Mouse (Mus musculus) spleen, postnatal 36 days (tissue): ENCODE data around the gene Crybb3.

Source experiments
- DNase-seq, 2 experiments: peaks; one replicate each; pipeline ENCODE4 v3.0.0; 2022; ENCODE audit warnings: low spot score in 2 of 2, mixed read lengths in 1 of 2

Gene Crybb3

GRCm38 (mm10) chr5:113045511-113046273 is 35.7 kb downstream of the Crybb3 start:
- no peak for DNase-seq

GRCm38 (mm10) chr5:113043531-113043930 is 37.9 kb downstream of the Crybb3 start:
- no peak for DNase-seq

GRCm38 (mm10) chr5:113041567-113042071 is 39.8 kb downstream of the Crybb3 start:
- DNase-seq = no peak

GRCm38 (mm10) chr5:113040776-113041175 is 40.6 kb downstream of the Crybb3 start:
- DNase-seq = no peak

DNA sequence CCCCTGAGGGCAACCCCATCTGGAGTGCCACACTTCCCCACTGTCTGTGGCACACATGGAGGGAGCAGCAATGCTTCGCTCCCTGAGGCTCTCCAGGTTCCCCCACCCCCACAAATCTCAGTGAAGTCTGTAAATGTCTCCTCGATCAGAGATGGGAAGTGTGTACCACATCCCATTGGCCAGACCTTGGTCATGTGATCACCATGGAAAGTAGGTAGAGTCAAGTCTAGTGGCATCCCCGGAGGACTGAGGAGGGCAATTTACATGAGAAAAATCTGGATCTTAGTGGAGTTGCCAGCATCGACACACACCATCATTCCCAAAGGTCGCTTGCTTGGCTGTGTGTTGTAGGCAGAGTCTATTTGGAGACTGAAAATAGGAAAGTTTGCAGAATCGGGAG is 42.8 kb downstream of the Crybb3 start:
- no peak for DNase-seq

GRCm38 (mm10) chr5:113035094-113036047 is 46.0 kb downstream of the Crybb3 start:
- DNase-seq = peak; percentile 9 to 13

GRCm38 (mm10) chr5:113031201-113031754 is 50.1 kb downstream of the Crybb3 start:
- no peak for DNase-seq

GRCm38 (mm10) chr5:113030082-113030481 is 51.3 kb downstream of the Crybb3 start:
- DNase-seq = no peak

- no peak for DNase-seq
Measured at GRCm38 (mm10) chr5:113026706-113027105, 54.7 kb downstream of the Crybb3 start.
